Mouse (Mus musculus) liver, embryonic 12.5 days (tissue): Measurements from ENCODE around the gene Cnnm3. TPM values are rescaled to one million over a fixed set of nuclear protein-coding genes. Genes with fewer than 3 reads are reported as not detected.
A peak's percentile ranks its signal among the peaks of the same experiment; 100 is the strongest.
"Not testable (repeated sequence)": the region's sequence is repeated elsewhere in the genome, so short reads cannot be mapped to it uniquely, and the experiment has no call there.

Experiments
- ATAC-seq: fragments of 200-750 bp; cut with Nextera tagmentation; 2 replicates; pipeline ENCODE4 v1.8.0; 2017; ENCODE audit warnings: moderate number of reproducible peaks, mild to moderate bottlenecking, moderate library complexity
- H3K27ac ChIP-seq: fragments of 300-500 bp; sonication (generic); 2 replicates; pipeline ENCODE4 v1.5.1; 2016; ENCODE audit warnings: mild to moderate bottlenecking
- H3K27me3 ChIP-seq: fragments of 300-500 bp; sonication (generic); replicated peaks from 2 replicates; pipeline ENCODE4 v1.6.1; 2016; ENCODE audit warnings: mild to moderate bottlenecking, moderate library complexity
- H3K36me3 ChIP-seq: fragments of 300-500 bp; sonication (generic); 2 replicates; pipeline ENCODE4 v1.6.1; 2016; ENCODE audit warnings: mild to moderate bottlenecking, moderate library complexity
- H3K4me1 ChIP-seq: fragments of 300-500 bp; sonication (generic); 2 replicates; pipeline ENCODE4 v1.6.1; 2016
- H3K4me2 ChIP-seq: fragments of 300-500 bp; sonication (generic); 2 replicates; pipeline ENCODE4 v1.6.1; 2016; ENCODE audit warnings: mild to moderate bottlenecking, moderate library complexity
- H3K4me3 ChIP-seq: fragments of 300-500 bp; sonication (generic); 2 replicates; pipeline ENCODE4 v1.5.1; 2016; ENCODE audit warnings: mild to moderate bottlenecking, moderate library complexity
- H3K9ac ChIP-seq: fragments of 300-500 bp; sonication (generic); 2 replicates; pipeline ENCODE4 v1.6.1; 2016; ENCODE audit warnings: mild to moderate bottlenecking, moderate library complexity
- H3K9me3 ChIP-seq: fragments of 300-500 bp; sonication (generic); replicated peaks from 2 replicates; pipeline ENCODE4 v1.6.1; 2016; ENCODE audit warnings: mild to moderate bottlenecking, moderate library complexity
- WGBS: fragments of 180-500 bp; shearing (Covaris S2); methylation state at CpG from one replicate; pipeline ENCODE4 v1.1.7; 2016; ENCODE audit not compliant: insufficient replicate concordance; 5-methylcytosine and 5-hydroxymethylcytosine counted together
- polyA plus RNA-seq: library from polyadenylated mRNA; unstranded; fragments of >200 nt; fragmentation: Nextera tagmentation; extraction: Ambion mirVana; gene quantifications from 2 replicates; pipeline ENCODE4 v1.2.1, GENCODE M21; 2016

The Cnnm3 gene
- polyA plus RNA-seq, 1 experiment from 2014 or later, result 1.3 TPM

DNA sequence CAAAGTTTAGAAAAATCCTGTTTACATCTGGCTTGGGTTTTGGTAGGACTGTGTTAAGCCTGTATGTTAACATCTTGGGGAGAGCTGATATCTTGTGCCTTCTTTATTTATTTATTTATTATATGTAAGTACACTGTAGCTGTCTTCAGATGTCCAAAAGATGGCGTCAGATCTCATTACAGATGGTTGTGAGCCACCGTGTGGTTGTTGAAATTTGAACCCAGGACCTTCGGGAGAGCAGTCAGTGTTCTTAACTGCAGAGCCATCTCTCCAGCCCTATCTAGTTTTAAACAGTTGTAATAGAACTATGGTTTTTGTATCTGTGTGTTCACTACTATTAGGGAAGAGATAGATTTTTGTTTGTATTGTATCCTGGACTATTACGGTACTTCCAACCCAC lies 17.6 kb downstream of the Cnnm3 start:
- Histone ChIP-seq H3K9me3 (no peaks in the 10 kb centered on the region), H3K27me3 (no peaks in the 10 kb centered on the region), H3K27ac (no peak overlapping the region), H3K9ac (no peak overlapping the region), H3K4me2 (no peak overlapping the region), H3K36me3 (peaks cover 40% of the 10 kb centered on the region), H3K4me1 (no peaks in the 10 kb centered on the region), H3K4me3 (no peak overlapping the region)
- 86% methylated on average over 4 of the region's 4 CpGs for WGBS
- ATAC-seq, result no peak

DNA sequence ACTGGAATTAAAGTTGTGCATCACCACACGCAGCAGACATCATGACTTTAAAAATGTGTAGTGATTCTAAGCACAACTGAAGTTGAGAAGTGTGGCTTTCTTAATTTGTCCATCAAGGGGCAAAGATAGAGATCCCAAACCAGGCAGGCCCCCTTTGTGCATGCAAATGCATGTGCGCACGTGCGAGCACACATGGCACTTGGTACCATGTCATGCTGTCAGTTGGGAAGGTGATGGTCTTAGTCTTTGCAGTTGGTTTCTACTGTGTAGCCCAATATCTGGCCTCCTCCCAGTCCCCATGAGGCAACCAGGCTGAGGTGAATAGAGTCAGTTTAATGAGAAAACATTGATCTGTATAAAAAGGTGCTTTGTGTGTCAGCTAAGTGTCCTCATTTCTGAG lies 18.2 kb downstream of the Cnnm3 start:
- no peak for ATAC-seq
- no peaks in the 10 kb centered on the region for H3K9me3 ChIP-seq
- H3K27ac ChIP-seq, result no peak overlapping the region
- 78% methylated on average over 4 of the region's 4 CpGs for WGBS
- no peak overlapping the region for H3K4me2 ChIP-seq
- no peaks in the 10 kb centered on the region for H3K27me3 ChIP-seq
- peaks cover 34% of the 10 kb centered on the region for H3K36me3 ChIP-seq
- no peak overlapping the region for H3K4me3 ChIP-seq
- H3K9ac ChIP-seq, result no peak overlapping the region
- H3K4me1 ChIP-seq, result peaks cover 5% of the 10 kb centered on the region; the same call in 1 of the 2 replicates

DNA sequence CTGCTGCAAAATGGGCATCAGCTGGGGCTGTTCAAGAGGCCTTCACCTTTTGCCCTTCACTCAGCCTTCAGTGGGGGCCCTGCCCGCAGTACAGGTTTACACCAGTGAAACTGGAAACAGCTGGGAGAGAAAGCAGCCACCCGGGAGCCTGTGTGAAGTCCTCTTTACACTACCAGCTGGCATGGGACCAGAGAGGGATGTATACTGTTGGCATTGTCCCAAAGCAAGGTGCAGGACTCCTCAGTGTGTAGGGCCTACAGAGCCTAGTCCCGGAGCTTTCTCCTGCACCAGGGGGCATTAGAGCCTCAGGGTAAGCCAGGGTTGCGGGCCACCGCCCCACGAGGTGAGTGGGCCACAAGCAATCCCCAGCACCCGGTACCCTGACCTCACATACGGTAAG lies 18.8 kb downstream of the Cnnm3 start:
- H3K27ac ChIP-seq, result no peak overlapping the region
- H3K27me3 ChIP-seq, result no peaks in the 10 kb centered on the region
- H3K36me3 ChIP-seq, result peaks cover 28% of the 10 kb centered on the region
- ATAC-seq, result no peak
- H3K4me3 ChIP-seq, result no peak overlapping the region
- no peaks in the 10 kb centered on the region for H3K9me3 ChIP-seq
- no peak overlapping the region for H3K9ac ChIP-seq
- no peak overlapping the region for H3K4me2 ChIP-seq
- peaks cover 5% of the 10 kb centered on the region; the same call in 1 of the 2 replicates for H3K4me1 ChIP-seq
- 80% methylated on average over 8 of the region's 8 CpGs for WGBS

DNA sequence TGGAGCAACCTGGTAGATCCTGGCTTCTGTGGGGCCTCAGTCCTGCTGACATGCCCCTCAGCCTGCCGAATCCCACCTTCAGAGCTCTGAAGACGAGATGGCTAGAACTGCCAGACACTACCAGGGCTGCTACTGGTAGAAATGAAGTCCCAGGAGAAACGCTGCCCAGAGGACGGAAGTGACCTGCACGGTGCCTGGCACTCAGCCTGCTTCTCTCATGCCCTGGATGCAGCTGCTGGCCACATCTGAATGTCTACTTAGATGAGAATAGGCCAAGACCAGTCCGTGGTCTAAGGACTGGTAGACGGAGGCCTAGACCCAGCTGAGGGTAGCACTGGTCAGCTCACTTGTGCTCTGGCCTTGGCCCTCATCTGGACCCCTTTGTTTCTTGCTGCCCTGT lies 19.3 kb downstream of the Cnnm3 start:
- H3K27ac ChIP-seq, result no peak overlapping the region
- peaks cover 23% of the 10 kb centered on the region for H3K36me3 ChIP-seq
- peaks cover 5% of the 10 kb centered on the region; the same call in 1 of the 2 replicates for H3K4me1 ChIP-seq
- H3K27me3 ChIP-seq, result no peaks in the 10 kb centered on the region
- H3K4me3 ChIP-seq, result no peak overlapping the region
- no peak for ATAC-seq
- WGBS, result 76% methylated on average over 7 of the region's 7 CpGs
- no peak overlapping the region for H3K9ac ChIP-seq
- no peak overlapping the region for H3K4me2 ChIP-seq
- no peaks in the 10 kb centered on the region for H3K9me3 ChIP-seq

DNA sequence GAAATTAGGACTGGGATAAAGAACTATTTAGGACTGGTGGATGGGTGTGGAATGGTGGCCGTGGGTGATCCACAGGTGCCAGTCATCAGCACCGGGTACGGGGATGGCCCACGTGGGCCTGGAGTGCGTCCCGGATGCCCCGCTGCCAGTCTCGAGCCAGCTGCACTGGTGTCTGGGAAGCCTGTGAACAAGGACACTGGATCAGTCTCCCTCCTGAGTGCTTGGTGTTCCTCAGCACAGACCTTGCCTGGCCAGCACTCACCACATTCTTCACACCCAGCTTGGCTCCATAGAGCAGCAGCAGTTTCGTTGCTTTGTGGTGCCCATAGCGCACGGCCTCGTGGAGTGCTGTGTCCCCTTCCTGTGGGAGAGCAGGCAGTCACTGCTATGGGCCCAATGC lies 19.8 kb downstream of the Cnnm3 start:
- H3K9ac ChIP-seq, result no peak overlapping the region
- H3K4me2 ChIP-seq, result no peak overlapping the region
- no peaks in the 10 kb centered on the region for H3K27me3 ChIP-seq
- H3K36me3 ChIP-seq, result peaks cover 19% of the 10 kb centered on the region
- 88% methylated on average over 12 of the region's 12 CpGs for WGBS
- H3K4me3 ChIP-seq, result no peak overlapping the region
- peaks cover 5% of the 10 kb centered on the region; the same call in 1 of the 2 replicates for H3K4me1 ChIP-seq
- no peak for ATAC-seq
- H3K27ac ChIP-seq, result no peak overlapping the region
- H3K9me3 ChIP-seq, result no peaks in the 10 kb centered on the region

DNA sequence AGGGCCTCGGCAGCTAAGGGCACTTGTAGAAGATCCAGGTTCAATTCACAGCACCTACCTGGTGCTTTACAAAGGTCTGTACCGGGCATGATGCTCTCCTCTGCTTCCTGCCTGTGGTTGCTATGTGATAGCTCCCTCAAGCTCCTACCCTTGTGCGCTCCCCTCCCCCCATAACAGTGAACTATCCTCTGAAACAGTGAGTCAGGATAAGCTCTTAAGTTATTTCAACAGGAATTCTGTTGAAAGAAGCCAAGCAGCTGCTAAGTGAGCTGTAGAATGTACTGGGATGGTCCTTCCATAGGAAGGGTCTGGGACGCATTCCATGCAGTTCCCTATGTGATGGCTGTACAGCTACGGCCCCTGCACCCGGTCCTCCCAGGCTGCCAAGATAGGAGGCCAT lies 21.9 kb downstream of the Cnnm3 start:
- H3K4me3 ChIP-seq, result no peak overlapping the region
- H3K4me1 ChIP-seq, result peaks cover 5% of the 10 kb centered on the region; the same call in 1 of the 2 replicates
- H3K27ac ChIP-seq, result no peak overlapping the region
- no peaks in the 10 kb centered on the region for H3K27me3 ChIP-seq
- no peaks in the 10 kb centered on the region for H3K9me3 ChIP-seq
- no peak overlapping the region for H3K9ac ChIP-seq
- ATAC-seq, result no peak
- 69% methylated on average over 6 of the region's 6 CpGs for WGBS
- H3K4me2 ChIP-seq, result no peak overlapping the region
- H3K36me3 ChIP-seq, result peaks cover 24% of the 10 kb centered on the region

DNA sequence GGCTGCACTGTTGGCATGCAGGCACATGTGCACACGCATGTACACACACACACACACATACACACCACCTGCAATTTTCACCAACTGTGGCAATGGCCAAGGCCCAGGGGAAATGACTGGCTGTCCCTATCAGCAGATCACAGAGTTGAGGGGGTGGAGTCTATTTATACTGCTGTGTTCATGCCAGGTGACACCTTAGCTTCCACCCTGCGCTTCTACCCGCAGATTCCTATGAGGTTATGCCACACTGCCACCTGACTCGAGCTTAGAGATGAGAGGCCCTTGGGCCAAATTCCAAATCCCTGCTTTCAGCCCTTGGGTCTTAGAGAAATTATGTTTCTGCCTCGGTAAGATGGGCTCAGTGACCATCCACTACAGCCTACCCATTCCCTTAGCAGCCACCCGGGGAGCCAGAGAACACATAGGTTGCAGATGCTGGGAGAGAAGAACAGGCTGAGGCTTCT lies 23.0 kb downstream of the Cnnm3 start:
- 61% methylated on average over 6 of the region's 6 CpGs for WGBS
- H3K4me2 ChIP-seq, result no peak overlapping the region
- H3K9me3 ChIP-seq, result no peaks in the 10 kb centered on the region
- H3K36me3 ChIP-seq, result peaks cover 35% of the 10 kb centered on the region
- H3K4me1 ChIP-seq, result peaks cover 5% of the 10 kb centered on the region; the same call in 1 of the 2 replicates
- ATAC-seq, result no peak
- H3K27ac ChIP-seq, result no peak overlapping the region
- no peak overlapping the region for H3K4me3 ChIP-seq
- no peak overlapping the region for H3K9ac ChIP-seq
- H3K27me3 ChIP-seq, result no peaks in the 10 kb centered on the region

DNA sequence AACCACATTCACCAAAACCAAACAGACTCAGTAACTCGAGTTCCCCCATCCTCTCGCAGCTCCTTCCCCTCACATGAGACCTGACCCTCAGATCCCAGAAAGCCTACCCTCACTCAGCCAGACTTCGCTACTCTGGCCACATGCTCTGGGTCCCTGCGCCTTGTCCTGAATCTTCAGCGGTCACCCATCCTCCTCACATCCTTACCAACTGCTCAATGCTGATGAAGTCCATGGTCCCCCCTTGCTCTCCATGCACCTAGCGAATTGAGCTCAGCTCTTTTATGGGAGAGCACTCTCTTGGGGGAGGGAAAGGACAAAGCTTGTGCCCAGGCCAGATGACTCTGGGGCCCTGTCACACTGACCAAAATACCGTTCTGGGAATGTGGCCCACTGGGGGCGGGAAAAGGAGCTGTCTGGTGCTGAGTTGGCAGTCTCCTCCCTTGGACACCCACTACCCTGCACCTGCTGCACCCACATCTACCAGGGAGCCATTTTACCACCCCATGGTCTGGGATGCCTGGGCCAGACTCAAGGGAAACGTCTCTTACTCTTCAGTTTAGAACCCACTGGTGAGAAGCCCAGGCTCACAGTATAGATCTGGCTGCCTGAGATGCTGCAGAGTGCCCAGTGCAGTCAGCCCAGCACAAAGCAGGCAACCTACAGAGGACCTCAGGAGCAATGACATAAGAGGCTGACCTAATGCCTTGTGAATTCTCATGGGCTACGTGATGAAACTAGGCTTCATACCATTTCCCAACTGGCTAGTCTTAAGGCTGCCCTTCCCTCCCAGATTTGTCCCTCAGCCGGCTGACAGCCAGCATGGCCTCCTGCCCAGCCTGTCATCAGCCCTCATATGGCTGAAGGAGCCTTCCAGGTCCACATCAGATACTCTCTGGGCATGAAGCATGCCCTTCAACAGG lies 24.1 kb downstream of the Cnnm3 start:
- H3K9me3 ChIP-seq, result no peaks in the 10 kb centered on the region
- H3K4me3 ChIP-seq, result no peak overlapping the region
- no peak for ATAC-seq
- 71% methylated on average over 11 of the region's 11 CpGs for WGBS
- H3K9ac ChIP-seq, result no peak overlapping the region
- no peak overlapping the region for H3K4me2 ChIP-seq
- H3K27me3 ChIP-seq, result no peaks in the 10 kb centered on the region
- H3K4me1 ChIP-seq, result peaks cover 5% of the 10 kb centered on the region; the same call in 1 of the 2 replicates
- H3K27ac ChIP-seq, result no peak overlapping the region
- H3K36me3 ChIP-seq, result peaks cover 43% of the 10 kb centered on the region

DNA sequence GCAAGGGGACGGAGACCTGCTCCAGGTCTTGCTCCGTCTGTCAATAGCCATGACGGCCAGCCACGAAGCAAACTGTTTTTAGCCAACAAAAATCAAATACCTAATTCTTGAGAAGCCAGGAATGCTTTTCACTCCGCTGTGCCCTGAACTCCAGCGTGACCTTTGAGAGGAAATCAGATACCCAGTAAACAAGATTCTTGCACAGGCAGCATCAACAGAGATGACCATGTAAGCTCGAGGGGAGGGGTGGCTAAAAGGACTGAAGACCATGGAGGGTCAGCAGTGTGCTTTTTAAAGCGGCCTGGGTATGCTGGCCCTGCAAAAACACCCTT lies 24.7 kb downstream of the Cnnm3 start:
- no peak overlapping the region for H3K9ac ChIP-seq
- WGBS, result 69% methylated on average over 8 of the region's 8 CpGs
- H3K27ac ChIP-seq, result no peak overlapping the region
- H3K4me3 ChIP-seq, result no peak overlapping the region
- no peaks in the 10 kb centered on the region for H3K9me3 ChIP-seq
- H3K36me3 ChIP-seq, result peaks cover 43% of the 10 kb centered on the region
- ATAC-seq, result no peak
- H3K4me2 ChIP-seq, result no peak overlapping the region
- peaks cover 5% of the 10 kb centered on the region; the same call in 1 of the 2 replicates for H3K4me1 ChIP-seq
- H3K27me3 ChIP-seq, result no peaks in the 10 kb centered on the region

DNA sequence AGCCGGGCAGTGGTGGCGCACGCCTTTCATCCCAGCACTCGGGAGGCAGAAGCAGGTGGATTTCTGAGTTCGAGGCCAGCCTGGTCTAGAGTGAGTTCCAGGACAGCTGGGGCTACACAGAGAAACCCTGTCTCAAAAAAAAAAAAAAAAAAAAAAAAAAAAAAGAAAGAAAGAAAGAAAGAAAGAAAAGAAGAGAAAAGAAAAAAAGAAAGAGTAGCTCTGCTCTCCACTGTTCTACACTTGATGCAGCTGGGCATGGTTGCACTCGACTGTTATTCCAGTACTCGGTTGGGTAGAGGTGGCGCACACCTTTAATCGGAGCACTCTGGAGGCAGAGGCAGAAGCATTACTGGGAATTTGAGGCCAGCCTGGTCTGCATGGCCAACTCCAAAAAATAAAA lies 25.1 kb downstream of the Cnnm3 start, which contains the start of gene Ankrd23:
Gene Ankrd23, minus strand, starts transcription at position 101 of the 400 bp plus-strand sequence.
- H3K4me2 ChIP-seq, H3K4me3 ChIP-seq, H3K9ac ChIP-seq, H3K27me3 ChIP-seq, H3K27ac ChIP-seq, H3K4me1 ChIP-seq, ATAC-seq, H3K9me3 ChIP-seq: not testable (repeated sequence)
- WGBS, result 85% methylated on average over 9 of the region's 9 CpGs
- H3K36me3 ChIP-seq, result peaks cover 45% of the 10 kb centered on the region

DNA sequence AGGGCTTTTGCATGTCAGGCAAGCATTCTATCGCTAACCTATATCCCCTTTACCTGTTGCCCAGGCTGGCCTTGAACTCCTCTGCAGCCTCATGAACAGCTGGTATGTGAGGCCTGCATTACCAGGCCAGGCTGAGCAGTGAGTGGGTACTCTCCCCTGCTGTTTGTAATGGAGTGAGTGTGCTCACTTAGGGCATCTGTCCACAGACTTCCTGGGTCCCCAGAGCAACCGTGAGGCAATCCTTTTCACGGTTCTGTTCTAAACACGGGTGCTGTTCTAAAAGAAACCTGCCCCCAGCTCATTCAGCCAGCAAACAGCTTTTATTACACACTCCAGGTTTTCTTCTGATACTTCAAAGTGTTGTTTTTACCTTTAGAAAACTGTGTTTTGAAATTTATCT lies 27.1 kb downstream of the Cnnm3 start:
- 77% methylated on average over 4 of the region's 4 CpGs for WGBS
- Histone ChIP-seq H3K9me3 (no peaks in the 10 kb centered on the region), H3K4me3 (no peak overlapping the region), H3K9ac (no peak overlapping the region), H3K27me3 (no peaks in the 10 kb centered on the region), H3K4me1 (peaks cover 5% of the 10 kb centered on the region; the same call in 1 of the 2 replicates), H3K36me3 (peaks cover 54% of the 10 kb centered on the region), H3K27ac (0 out of 2 replicates have a peak overlapping the region, but pooled peaks have one; percentile 11), H3K4me2 (no peak overlapping the region)
- no peak for ATAC-seq

DNA sequence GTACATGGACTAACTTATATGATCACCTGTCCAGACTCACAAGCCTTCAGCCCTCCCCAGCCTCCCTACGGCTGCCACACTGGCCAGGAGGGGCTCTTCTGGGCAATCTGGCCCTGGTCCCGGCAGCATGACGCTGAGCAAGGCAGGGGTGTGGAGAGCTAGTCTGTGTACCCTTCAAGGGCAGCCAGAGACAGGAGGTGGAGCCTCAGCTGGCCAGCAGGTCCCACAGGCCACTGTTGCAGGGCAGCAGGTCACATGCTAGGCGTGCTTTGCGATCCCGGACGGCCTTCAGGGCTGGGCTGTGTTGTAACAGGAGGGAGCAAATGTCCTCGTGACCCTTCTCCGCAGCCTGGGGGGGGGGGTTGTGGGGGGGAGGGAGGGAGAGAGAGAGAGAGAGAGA lies 27.5 kb downstream of the Cnnm3 start, which contains the start of gene Gm42417:
Gene Gm42417, minus strand, starts transcription at position 244 of the 400 bp plus-strand sequence.
- Histone ChIP-seq H3K4me1 (peaks cover 5% of the 10 kb centered on the region; the same call in 1 of the 2 replicates), H3K4me3 (no peak within 1 kb of the TSS), H3K9me3 (no peaks in the 10 kb centered on the region), H3K4me2 (no peak within 1 kb of the TSS), H3K36me3 (peaks cover 54% of the 10 kb centered on the region), H3K27ac (0 out of 2 replicates have a peak within 1 kb of the TSS, but pooled peaks have one; percentile 12), H3K9ac (no peak within 1 kb of the TSS), H3K27me3 (no peaks in the 10 kb centered on the region)
- 77% methylated on average over 9 of the region's 9 CpGs for WGBS
- ATAC-seq, result peak; percentile 79
